Mouse (Mus musculus): ENCODE measurements around the gene Celf1. TPM values are rescaled to one million over a fixed set of nuclear protein-coding genes. Genes with fewer than 3 reads are reported as not detected.

Celf1 gene
- polyA plus RNA-seq, 1 experiment from 2014 or later: 66.7 TPM

DNA sequence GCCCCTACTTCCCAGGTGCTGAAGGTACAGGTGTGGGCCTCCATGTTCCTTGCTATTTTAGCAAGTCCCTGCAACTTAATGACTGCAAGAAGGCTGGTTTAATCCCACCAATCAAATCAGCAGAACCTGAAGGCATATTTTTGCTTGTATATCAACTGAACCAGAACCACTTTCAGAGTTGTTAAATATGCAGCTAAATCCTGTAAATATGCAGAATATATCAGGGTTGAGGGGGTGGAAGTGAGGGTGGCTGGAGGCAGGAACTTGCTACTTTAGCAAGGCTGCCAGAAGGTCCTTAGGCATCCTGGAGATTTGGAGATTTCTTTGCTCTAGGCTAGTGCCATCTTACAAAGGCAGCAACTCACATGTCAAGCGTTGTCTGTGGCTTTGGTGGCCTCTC, 24.7 kb upstream of the Celf1 start:
- 57% methylated on average over 1 of the region's 1 CpGs for WGBS

DNA sequence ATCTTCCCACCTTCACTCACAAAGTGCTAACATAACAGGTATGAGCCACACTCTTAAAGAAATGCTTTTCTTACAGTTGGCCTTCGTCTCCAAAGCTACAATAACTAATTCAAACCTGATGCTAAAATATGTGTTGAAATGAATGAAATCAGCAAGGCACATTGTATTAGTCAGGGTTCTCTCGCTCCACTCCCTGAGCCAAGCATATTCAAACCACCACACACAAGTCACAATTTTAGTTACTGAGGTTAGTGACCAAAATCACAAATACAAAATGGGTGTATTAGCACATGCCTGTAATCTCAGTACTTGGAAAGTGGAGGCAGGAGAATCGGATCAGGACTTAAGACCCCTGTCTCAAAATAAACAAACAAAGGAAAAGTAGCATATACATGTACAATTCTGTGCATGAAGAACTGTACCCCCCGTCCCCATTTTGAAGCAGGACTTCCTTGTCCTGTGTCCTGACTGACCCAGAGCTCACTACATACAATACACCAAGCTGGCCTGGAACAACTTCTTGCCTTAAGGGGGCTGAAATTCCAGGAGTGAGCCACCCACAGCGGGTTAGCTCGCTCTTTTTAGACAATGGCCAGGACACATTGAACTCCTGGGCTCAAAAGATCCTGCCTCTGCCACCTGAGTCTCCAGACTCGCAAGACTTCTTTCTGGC, 23.5 kb upstream of the Celf1 start:
- no peak for ATAC-seq (ENCODE audit: insufficient number of reproducible peaks, low FRiP score, low TSS enrichment, low read depth)
- Histone ChIP-seq H3K9ac (peak overlapping the region; percentile 95), H3K27ac (replicated peaks) (peak overlapping the region; percentile 94), H3K36me3 (peaks cover 20% of the 10 kb centered on the region), H3K9me3 (replicated peaks) (no peaks in the 10 kb centered on the region), H3K27me3 (no peaks in the 10 kb centered on the region), H3K4me3 (replicated peaks) (peak overlapping the region; percentile 70), H3K4me1 (peaks cover 18% of the 10 kb centered on the region), H3K4me2 (replicated peaks) (peak overlapping the region; percentile 75)
- WGBS: 16% methylated on average over 7 of the region's 7 CpGs

More for the DNA sequence above, 24.7 kb upstream of the Celf1 start:
- no peak overlapping the region for H3K9ac ChIP-seq
- ATAC-seq (ENCODE audit: insufficient number of reproducible peaks, low FRiP score, low TSS enrichment, low read depth): no peak
- H3K9me3 ChIP-seq (replicated peaks): no peaks in the 10 kb centered on the region
- H3K27ac ChIP-seq (replicated peaks): no peak overlapping the region
- peaks cover 18% of the 10 kb centered on the region for H3K4me1 ChIP-seq
- H3K36me3 ChIP-seq: peaks cover 32% of the 10 kb centered on the region
- no peaks in the 10 kb centered on the region for H3K27me3 ChIP-seq
- no peak overlapping the region for H3K4me3 ChIP-seq (replicated peaks)
- H3K4me2 ChIP-seq (replicated peaks): peak overlapping the region; percentile 75; the same call in 1 of the 2 replicates

DNA sequence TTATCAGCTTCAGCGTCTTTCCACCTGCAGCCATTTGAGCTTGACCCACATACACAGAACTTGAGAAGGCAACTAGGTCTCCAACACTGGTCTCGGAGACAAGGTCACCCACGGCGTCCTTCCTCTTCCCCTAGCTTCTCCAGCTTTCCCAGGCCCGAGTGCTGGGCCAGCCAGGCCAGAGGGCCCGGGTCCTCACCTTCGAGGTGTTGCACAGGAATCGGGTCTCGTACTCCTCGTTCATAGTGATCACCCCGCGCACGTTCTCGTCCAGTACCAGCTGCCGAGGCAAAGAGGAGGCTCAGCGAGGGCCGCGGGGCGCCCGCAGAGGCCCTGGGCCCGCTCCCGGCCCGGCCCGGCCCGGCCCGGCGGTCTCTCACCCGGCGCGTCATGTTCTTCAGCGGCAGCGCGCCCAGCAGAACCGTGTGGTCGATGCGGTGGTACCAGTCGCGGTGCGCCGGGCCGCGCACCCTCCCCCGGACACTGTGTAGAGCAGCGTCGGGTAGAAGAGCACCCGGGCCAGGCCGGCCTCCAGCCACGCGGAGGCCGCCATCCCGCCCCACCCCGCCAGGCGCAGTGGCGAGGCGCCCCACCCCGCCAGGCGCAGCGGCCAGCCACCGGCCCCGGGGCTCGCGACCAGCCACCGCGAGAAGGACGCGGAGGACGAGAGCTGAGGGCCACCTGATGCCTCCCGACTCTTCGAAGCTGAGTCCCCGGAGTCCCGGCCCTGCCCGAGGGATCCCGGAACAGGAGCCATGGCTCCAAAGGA, 22.8 kb upstream of the Celf1 start:
- Histone ChIP-seq H3K27ac (replicated peaks) (peak overlapping the region; percentile 94), H3K9me3 (replicated peaks) (no peaks in the 10 kb centered on the region), H3K4me1 (peaks cover 18% of the 10 kb centered on the region), H3K9ac (peak overlapping the region; percentile 95), H3K27me3 (no peaks in the 10 kb centered on the region), H3K4me2 (replicated peaks) (peak overlapping the region; percentile 75), H3K36me3 (peaks cover 15% of the 10 kb centered on the region; the same call in 1 of the 2 replicates), H3K4me3 (replicated peaks) (peak overlapping the region; percentile 70)
- ATAC-seq (ENCODE audit: insufficient number of reproducible peaks, low FRiP score, low TSS enrichment, low read depth): peak; percentile 81
- WGBS: under 1% methylated on average over 73 of the region's 73 CpGs

DNA sequence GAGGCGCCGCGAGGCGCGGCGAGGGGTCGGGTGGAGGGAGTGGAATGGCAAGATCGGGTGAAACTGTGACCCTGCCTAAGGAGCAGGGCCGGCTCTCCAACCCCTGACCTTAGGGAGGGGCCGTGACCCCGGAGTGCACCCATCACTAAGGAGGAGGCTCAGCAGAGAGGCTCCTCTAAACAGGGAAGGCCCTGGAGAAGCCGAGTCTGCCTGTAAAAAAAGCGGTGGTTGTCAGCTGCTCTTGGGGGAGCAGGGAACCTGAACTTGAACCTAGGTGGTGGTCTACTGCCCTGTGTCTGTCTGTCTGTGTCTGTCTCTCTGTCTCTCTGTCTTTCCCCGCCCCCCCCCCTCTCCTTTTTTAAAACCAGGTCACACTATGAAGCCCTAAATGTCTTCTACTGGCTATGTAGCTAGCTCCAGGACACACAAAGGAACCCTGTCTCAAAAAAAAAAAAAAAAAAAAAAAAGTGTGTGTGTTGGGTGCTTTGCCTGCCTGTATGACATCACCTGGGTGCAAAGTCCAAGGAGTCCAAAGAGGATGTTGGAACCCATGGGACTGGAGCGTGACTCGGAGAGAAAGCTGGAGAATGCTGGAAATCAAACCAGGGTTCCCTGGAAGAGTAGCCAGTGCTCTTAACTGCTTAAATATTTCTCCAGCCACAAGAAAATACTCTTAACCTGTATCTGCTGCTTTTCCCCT, 22.0 kb upstream of the Celf1 start:
- Histone ChIP-seq H3K9ac (peak overlapping the region; percentile 95), H3K36me3 (peaks cover 8% of the 10 kb centered on the region; the same call in 1 of the 2 replicates), H3K4me3 (replicated peaks) (peak overlapping the region; percentile 70), H3K27ac (replicated peaks) (peak overlapping the region; percentile 94), H3K4me2 (replicated peaks) (peak overlapping the region; percentile 75), H3K4me1 (peaks cover 18% of the 10 kb centered on the region), H3K9me3 (replicated peaks) (no peaks in the 10 kb centered on the region), H3K27me3 (no peaks in the 10 kb centered on the region)
- peak; percentile 68; the same call in 1 of the 2 replicates for ATAC-seq (ENCODE audit: insufficient number of reproducible peaks, low FRiP score, low TSS enrichment, low read depth)
- WGBS: 10% methylated on average over 16 of the region's 16 CpGs

DNA sequence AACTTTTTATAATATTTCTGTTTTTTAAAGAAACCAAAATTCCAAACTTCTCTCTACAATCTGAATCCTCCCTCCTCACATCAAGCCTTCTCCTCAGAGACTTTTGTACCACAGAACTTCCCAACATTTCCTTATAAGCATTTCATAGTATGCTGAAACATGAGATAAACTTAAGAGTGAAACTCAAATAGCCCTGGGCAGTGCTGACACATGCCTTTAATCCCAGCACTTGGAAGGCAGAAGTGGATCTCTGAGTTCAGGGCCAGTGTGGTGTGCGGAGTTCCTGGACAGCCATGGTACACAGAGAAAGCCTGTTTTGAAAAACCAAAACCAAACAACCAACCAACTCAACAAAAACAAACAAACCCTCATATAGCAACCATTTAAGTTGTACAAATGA, 19.0 kb upstream of the Celf1 start:
- H3K9ac ChIP-seq: no peak overlapping the region
- no peak overlapping the region for H3K4me2 ChIP-seq (replicated peaks)
- H3K4me1 ChIP-seq: peaks cover 9% of the 10 kb centered on the region
- H3K27me3 ChIP-seq: no peaks in the 10 kb centered on the region
- WGBS: 44% methylated on average over 1 of the region's 1 CpGs
- peak overlapping the region; percentile 44; the same call in 1 of the 2 replicates for H3K27ac ChIP-seq (replicated peaks)
- no peaks in the 10 kb centered on the region for H3K36me3 ChIP-seq
- H3K9me3 ChIP-seq (replicated peaks): no peaks in the 10 kb centered on the region
- ATAC-seq (ENCODE audit: insufficient number of reproducible peaks, low FRiP score, low TSS enrichment, low read depth): no peak
- no peak overlapping the region for H3K4me3 ChIP-seq (replicated peaks)

DNA sequence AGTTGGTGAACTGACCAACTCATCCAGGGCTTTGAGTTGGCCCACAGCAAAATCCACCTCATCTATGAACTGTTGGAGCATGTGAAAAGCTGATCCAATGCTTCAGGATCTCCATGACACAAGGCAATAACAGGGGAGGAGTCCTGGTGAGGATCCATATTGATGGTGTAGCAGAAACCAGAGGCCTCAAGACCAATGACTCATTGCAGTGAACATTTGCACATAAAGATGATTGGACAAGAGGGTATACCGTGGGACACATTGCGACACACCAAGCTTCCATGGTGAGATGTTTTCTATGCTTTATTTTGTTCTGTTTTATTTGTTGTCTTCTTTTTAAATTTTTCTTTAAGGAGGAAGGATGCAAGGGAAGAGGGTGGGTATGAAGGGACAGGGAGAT, 17.5 kb upstream of the Celf1 start:
- H3K36me3 ChIP-seq: no peaks in the 10 kb centered on the region
- WGBS: 87% methylated on average over 2 of the region's 2 CpGs

DNA sequence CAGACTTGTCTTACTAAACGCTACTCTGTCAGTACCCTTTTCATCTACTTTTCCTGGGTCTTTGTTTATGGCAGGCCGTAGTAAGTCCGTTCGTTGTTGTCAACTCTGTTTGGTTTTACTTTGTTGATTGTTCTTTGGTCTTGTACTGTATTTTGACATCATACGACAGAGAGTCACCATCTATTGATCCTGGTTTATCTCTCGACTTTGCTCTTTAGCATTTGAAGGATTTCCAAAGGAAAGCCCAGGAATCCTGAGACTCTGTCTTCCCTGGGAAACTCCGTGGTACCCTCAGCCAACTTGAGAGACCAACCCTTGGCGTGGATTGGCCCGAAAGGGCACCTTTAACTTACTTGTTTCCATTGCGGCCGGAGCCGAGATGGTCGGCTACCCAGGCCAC, 11.6 kb upstream of the Celf1 start:
- Histone ChIP-seq H3K4me3 (replicated peaks) (no peak overlapping the region), H3K9me3 (replicated peaks) (no peaks in the 10 kb centered on the region)
- WGBS: 85% methylated on average over 13 of the region's 13 CpGs

More for the DNA sequence above, 17.5 kb upstream of the Celf1 start:
- Histone ChIP-seq H3K9me3 (replicated peaks) (no peaks in the 10 kb centered on the region), H3K4me2 (replicated peaks) (no peak overlapping the region), H3K4me3 (replicated peaks) (no peak overlapping the region), H3K9ac (no peak overlapping the region), H3K4me1 (peaks cover 4% of the 10 kb centered on the region; the same call in 1 of the 2 replicates), H3K27me3 (no peaks in the 10 kb centered on the region), H3K27ac (replicated peaks) (no peak overlapping the region)
- ATAC-seq (ENCODE audit: insufficient number of reproducible peaks, low FRiP score, low TSS enrichment, low read depth): no peak

DNA sequence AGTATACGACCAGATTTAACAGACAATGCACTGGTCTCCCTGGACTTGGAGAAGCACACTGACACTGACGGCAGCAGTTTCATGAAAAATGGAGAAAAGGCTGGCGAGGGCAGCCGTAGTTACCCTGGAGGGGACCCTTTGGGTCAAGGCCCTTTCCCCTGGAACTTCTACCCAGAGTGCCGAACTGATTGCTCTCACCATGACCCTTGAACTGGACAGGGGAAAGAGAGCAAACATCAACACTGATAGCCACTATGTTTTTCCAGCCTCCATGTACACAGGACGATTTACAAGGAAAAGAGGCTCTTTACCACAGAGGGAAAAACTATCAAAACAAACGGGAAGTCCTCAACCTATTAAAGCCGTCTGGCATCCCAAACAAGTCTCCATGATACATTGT, 8.4 kb upstream of the Celf1 start:
- H3K9me3 ChIP-seq (replicated peaks): no peaks in the 10 kb centered on the region
- no peak overlapping the region for H3K9ac ChIP-seq
- no peaks in the 10 kb centered on the region for H3K36me3 ChIP-seq
- no peak overlapping the region for H3K4me3 ChIP-seq (replicated peaks)
- no peaks in the 10 kb centered on the region for H3K27me3 ChIP-seq
- WGBS: 75% methylated on average over 8 of the region's 8 CpGs
- H3K27ac ChIP-seq (replicated peaks): no peak overlapping the region
- no peak for ATAC-seq (ENCODE audit: insufficient number of reproducible peaks, low FRiP score, low TSS enrichment, low read depth)
- no peak overlapping the region for H3K4me2 ChIP-seq (replicated peaks)
- H3K4me1 ChIP-seq: no peaks in the 10 kb centered on the region

More for the DNA sequence above, 11.6 kb upstream of the Celf1 start:
- no peak for ATAC-seq (ENCODE audit: insufficient number of reproducible peaks, low FRiP score, low TSS enrichment, low read depth)
- no peaks in the 10 kb centered on the region for H3K36me3 ChIP-seq
- H3K27ac ChIP-seq (replicated peaks): no peak overlapping the region
- H3K4me1 ChIP-seq: no peaks in the 10 kb centered on the region
- H3K27me3 ChIP-seq: no peaks in the 10 kb centered on the region
- no peak overlapping the region for H3K9ac ChIP-seq
- no peak overlapping the region for H3K4me2 ChIP-seq (replicated peaks)

DNA sequence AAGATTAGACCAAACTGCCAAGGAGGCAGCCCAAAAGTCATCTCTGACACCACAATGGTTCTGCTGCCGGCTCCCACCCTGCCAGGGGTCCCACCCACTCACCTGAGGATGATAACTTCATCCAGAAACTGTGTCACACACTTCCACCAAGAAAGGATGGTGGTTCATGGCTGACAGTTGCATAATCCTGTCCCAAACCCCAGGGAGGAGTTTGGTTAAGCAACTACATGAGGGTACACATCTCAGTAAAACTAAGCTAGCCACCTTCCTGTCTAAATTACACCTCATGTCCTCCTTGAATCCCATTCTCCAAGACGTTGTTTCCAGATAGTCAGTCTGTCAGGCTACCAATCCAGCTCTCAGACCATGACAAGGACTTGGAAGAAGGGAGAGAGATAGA, 7.9 kb upstream of the Celf1 start:
- no peak overlapping the region for H3K9ac ChIP-seq
- WGBS: 64% methylated on average over 2 of the region's 2 CpGs
- no peaks in the 10 kb centered on the region for H3K27me3 ChIP-seq
- no peak overlapping the region for H3K27ac ChIP-seq (replicated peaks)
- H3K4me1 ChIP-seq: no peaks in the 10 kb centered on the region
- ATAC-seq (ENCODE audit: insufficient number of reproducible peaks, low FRiP score, low TSS enrichment, low read depth): no peak
- H3K36me3 ChIP-seq: no peaks in the 10 kb centered on the region
- no peaks in the 10 kb centered on the region for H3K9me3 ChIP-seq (replicated peaks)
- H3K4me3 ChIP-seq (replicated peaks): no peak overlapping the region
- H3K4me2 ChIP-seq (replicated peaks): no peak overlapping the region

DNA sequence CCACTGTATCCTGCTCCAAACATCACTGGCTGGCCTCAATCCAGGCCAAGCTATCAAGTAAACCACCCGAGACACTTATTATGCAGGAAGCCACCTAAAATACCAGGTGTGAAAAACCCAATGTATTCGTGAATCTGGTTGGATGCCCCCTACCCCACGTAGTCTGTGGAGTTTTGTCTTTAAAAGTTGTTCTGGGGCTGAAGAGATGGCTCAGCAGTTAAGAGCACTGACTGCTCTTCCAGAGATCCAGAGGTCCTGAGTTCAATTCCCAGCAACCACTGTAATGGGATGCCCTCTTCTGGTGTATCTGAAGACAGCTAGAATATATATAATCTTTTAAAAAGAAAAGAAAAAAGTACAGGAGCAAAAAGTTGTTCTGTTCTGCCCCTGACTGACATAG, 1.8 kb upstream of the Celf1 start:
- no peaks in the 10 kb centered on the region for H3K36me3 ChIP-seq
- H3K27ac ChIP-seq (replicated peaks): no peak overlapping the region
- H3K9ac ChIP-seq: no peak overlapping the region
- H3K9me3 ChIP-seq (replicated peaks): no peaks in the 10 kb centered on the region
- 71% methylated on average over 3 of the region's 3 CpGs for WGBS
- H3K27me3 ChIP-seq: no peaks in the 10 kb centered on the region
- no peak for ATAC-seq (ENCODE audit: insufficient number of reproducible peaks, low FRiP score, low TSS enrichment, low read depth)
- H3K4me2 ChIP-seq (replicated peaks): no peak overlapping the region
- no peak overlapping the region for H3K4me3 ChIP-seq (replicated peaks)
- peaks cover 28% of the 10 kb centered on the region for H3K4me1 ChIP-seq

DNA sequence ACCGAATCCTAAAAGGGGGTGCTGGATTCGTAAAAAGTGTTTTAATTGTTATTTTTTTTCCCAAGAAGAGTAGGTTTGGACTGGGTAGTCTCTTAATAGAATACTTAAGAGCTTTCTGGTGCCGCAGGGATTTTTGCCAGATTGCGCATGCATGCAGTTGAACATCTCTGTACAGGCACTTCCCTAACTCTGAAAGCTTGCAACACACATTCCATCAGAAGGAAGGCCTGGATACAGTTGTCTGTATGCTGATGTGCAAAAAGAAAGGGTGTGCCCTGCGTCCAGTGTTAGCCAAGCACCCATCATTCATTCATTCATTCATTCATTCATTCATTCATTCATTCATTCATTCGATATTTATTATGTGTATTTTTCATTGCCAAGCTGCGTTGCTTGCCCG, 432 bp upstream of the Celf1 start:
- peak overlapping the region; percentile 54 for H3K4me2 ChIP-seq (replicated peaks)
- peak overlapping the region; percentile 98 for H3K4me3 ChIP-seq (replicated peaks)
- H3K9me3 ChIP-seq (replicated peaks): no peaks in the 10 kb centered on the region
- no peaks in the 10 kb centered on the region for H3K27me3 ChIP-seq
- ATAC-seq (ENCODE audit: insufficient number of reproducible peaks, low FRiP score, low TSS enrichment, low read depth): no peak
- H3K27ac ChIP-seq (replicated peaks): peak overlapping the region; percentile 96
- 34% methylated on average over 8 of the region's 8 CpGs for WGBS
- peak overlapping the region; percentile 94 for H3K9ac ChIP-seq
- peaks cover 28% of the 10 kb centered on the region for H3K4me1 ChIP-seq
- H3K36me3 ChIP-seq: no peaks in the 10 kb centered on the region
